Mouse (Mus musculus) embryonic facial prominence, embryonic 12.5 days (tissue): Measurements from ENCODE around the gene Rnf126. TPM values are rescaled to one million over a fixed set of nuclear protein-coding genes. Genes with fewer than 3 reads are reported as not detected.
"Not testable (repeated sequence)": the region's sequence is repeated elsewhere in the genome, so short reads cannot be mapped to it uniquely, and the experiment has no call there.

Experiments used
- ATAC-seq: fragments of 200-750 bp; cut with Nextera tagmentation; 2 replicates; pipeline ENCODE4 v1.8.0; 2017; ENCODE audit not compliant: insufficient number of reproducible peaks, insufficient read depth, low FRiP score, low TSS enrichment
- H3K27ac ChIP-seq: fragments of 300-500 bp; sonication (generic); 2 replicates; pipeline ENCODE4 v1.5.1; 2016; ENCODE audit warnings: mild to moderate bottlenecking
- H3K27me3 ChIP-seq: fragments of 300-500 bp; sonication (generic); 2 replicates; pipeline ENCODE4 v1.6.1; 2016; ENCODE audit warnings: mild to moderate bottlenecking, moderate library complexity
- H3K36me3 ChIP-seq: fragments of 300-500 bp; sonication (generic); 2 replicates; pipeline ENCODE4 v1.6.1; 2016; ENCODE audit warnings: mild to moderate bottlenecking
- H3K4me1 ChIP-seq: fragments of 300-500 bp; sonication (generic); 2 replicates; pipeline ENCODE4 v1.6.1; 2016
- H3K4me2 ChIP-seq: fragments of 300-500 bp; sonication (generic); replicated peaks from 2 replicates; pipeline ENCODE4 v1.6.1; 2016; ENCODE audit warnings: mild to moderate bottlenecking, moderate library complexity
- H3K4me3 ChIP-seq: fragments of 300-500 bp; sonication (generic); 2 replicates; pipeline ENCODE4 v1.5.1; 2016; ENCODE audit warnings: mild to moderate bottlenecking
- H3K9ac ChIP-seq: fragments of 300-500 bp; sonication (generic); 2 replicates; pipeline ENCODE4 v1.6.1; 2016; ENCODE audit warnings: mild to moderate bottlenecking, moderate library complexity
- H3K9me3 ChIP-seq: fragments of 300-500 bp; sonication (generic); 2 replicates; pipeline ENCODE4 v1.6.1; 2016; ENCODE audit warnings: mild to moderate bottlenecking, moderate library complexity
- WGBS: fragments of 180-500 bp; shearing (Covaris S2); methylation state at CpG from one replicate; pipeline ENCODE4 v1.1.7; 2016; 5-methylcytosine and 5-hydroxymethylcytosine counted together
- polyA plus RNA-seq: library from polyadenylated mRNA; unstranded; fragments of >200 nt; fragmentation: Nextera tagmentation; extraction: Ambion mirVana; gene quantifications from 2 replicates; pipeline ENCODE4 v1.2.1, GENCODE M21; 2016

Rnf126 gene
- polyA plus RNA-seq, 1 experiment from 2014 or later: 109 TPM

DNA sequence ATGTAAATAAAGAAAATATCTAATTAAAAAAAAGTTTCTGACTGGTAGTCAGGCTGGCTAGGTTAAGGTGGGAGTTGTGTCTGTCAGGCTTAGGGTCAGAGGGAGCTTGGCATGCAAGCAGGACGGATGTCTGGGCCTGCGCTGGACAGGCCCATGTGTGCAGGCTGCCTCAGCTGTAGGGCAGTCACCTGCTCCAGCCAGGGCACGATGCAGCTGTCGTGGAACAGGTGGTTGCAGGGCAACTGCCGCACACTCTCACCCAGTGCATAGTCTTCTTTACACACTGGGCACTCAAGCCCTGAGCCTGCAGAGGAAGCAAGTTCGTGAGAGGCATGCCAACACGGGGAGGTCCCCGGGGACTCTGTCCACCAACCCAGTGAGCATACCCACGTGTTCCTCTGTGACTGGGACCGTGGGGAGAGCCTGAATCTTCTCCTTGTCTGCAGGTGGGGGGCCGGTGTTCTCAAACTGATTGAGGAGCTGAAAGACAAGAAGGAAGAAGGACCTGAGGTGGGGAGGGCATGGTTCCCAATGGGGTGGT is 6.1 kb downstream of the Rnf126 start:
- H3K4me2 ChIP-seq: no peak overlapping the region
- no peak overlapping the region for H3K4me3 ChIP-seq
- peaks cover 15% of the 10 kb centered on the region for H3K4me1 ChIP-seq
- WGBS: 84% methylated on average over 11 of the region's 11 CpGs
- H3K9ac ChIP-seq: no peak overlapping the region
- no peaks in the 10 kb centered on the region for H3K27me3 ChIP-seq
- peaks cover 66% of the 10 kb centered on the region for H3K36me3 ChIP-seq
- no peak overlapping the region for H3K27ac ChIP-seq
- no peaks in the 10 kb centered on the region for H3K9me3 ChIP-seq
- ATAC-seq: 0 out of 2 replicates have a peak, but pooled peaks have one; percentile 36

GRCm38 (mm10) chr10:79759675-79760074 is 7.1 kb downstream of the Rnf126 start:
- Histone ChIP-seq H3K36me3 (peaks cover 66% of the 10 kb centered on the region), H3K4me1 (peaks cover 15% of the 10 kb centered on the region)
- H3K4me2 ChIP-seq, H3K9me3 ChIP-seq, H3K27me3 ChIP-seq, H3K27ac ChIP-seq, ATAC-seq, H3K4me3 ChIP-seq, H3K9ac ChIP-seq: not testable (repeated sequence)
- 90% methylated on average over 1 of the region's 1 CpGs for WGBS

DNA sequence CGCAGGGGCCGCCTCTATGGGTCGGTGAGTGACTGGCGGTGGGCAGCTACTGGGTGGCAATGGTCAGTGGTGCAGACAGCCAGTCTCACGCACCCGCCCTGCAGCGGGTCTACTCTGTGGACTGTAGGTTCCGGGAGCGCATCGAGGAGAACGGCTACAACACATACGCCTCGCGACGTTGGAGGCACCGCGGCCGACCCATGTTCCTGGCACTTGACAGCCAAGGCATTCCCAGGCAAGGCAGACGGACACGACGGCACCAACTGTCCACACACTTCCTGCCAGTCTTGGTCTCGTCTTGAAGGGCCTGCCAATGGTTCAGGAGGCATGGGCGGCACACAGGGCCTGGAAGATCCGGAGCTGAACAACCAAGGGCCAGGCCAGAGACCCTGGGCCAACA is 10.1 kb downstream of the Rnf126 start:
- H3K36me3 ChIP-seq: peaks cover 55% of the 10 kb centered on the region
- no peak for ATAC-seq
- WGBS: 89% methylated on average over 24 of the region's 24 CpGs

DNA sequence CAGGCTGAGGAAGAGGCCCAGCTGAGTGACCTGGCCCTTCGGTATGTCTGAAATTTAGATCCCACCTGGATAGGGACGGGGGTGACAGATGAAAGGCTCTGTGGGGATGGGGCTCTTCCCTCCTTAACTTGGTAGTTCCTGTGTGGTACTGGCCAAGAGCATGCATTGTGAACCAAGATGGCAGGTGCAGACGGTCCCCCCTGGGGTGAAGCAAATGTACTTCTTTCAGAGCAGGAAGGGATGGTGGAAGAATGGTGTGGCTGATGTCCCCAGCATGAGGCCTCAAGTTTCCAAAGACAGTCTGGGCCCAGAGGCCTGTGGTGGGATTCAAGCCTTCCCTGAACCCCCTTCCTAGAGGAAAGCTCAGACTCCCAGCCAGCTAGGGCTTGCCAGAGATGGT is 10.9 kb downstream of the Rnf126 start:
- no peak overlapping the region for H3K9ac ChIP-seq
- no peak for ATAC-seq
- WGBS: 78% methylated on average over 3 of the region's 3 CpGs
- no peak overlapping the region for H3K27ac ChIP-seq
- H3K4me2 ChIP-seq: no peak overlapping the region
- H3K9me3 ChIP-seq: no peaks in the 10 kb centered on the region
- peaks cover 47% of the 10 kb centered on the region for H3K36me3 ChIP-seq
- H3K27me3 ChIP-seq: no peaks in the 10 kb centered on the region
- H3K4me3 ChIP-seq: no peak overlapping the region
- peaks cover 10% of the 10 kb centered on the region for H3K4me1 ChIP-seq

More for the DNA sequence above, 10.1 kb downstream of the Rnf126 start:
- no peak overlapping the region for H3K9ac ChIP-seq
- no peak overlapping the region for H3K4me3 ChIP-seq
- H3K9me3 ChIP-seq: no peaks in the 10 kb centered on the region
- H3K27ac ChIP-seq: no peak overlapping the region
- H3K4me1 ChIP-seq: peaks cover 10% of the 10 kb centered on the region
- H3K27me3 ChIP-seq: no peaks in the 10 kb centered on the region
- H3K4me2 ChIP-seq: no peak overlapping the region

DNA sequence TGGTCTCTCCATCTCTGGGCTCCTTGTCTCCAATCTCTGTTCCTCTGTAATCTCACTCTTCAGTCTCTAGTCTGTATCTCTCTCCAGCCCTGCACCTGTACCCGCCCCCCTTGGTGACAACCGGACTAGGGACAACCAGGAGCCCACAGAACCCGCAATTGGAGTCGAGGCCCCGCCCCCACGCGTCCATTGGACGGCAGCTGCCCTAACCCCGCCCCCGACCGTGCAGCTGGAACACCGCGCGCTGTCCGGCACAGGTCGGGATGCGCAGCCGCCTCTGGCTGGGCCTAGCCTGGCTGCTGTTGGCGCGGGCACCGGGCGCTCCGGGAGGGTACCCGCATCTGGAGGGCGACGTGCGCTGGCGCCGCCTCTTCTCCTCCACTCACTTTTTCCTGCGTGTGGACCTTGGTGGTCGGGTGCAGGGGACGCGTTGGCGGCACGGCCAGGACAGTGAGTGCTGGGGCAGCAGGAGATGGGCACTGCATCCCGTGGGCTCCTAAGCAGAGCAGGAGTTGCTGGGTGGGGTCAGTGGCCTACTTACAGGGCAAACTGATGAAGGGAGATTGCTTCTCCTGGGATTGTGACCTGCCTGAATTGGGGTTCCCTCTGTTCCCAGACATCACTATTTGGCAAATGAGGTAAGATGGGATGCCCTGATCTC is 11.8 kb downstream of the Rnf126 start, which contains the start of gene Fgf22:
TSS of gene Fgf22 (plus strand) at position 221 of the 661 bp plus-strand sequence.
- no peak within 1 kb of the TSS for H3K27ac ChIP-seq
- 1% methylated on average over 33 of the region's 36 CpGs for WGBS
- H3K4me2 ChIP-seq: peak within 1 kb of the TSS; percentile 69

DNA sequence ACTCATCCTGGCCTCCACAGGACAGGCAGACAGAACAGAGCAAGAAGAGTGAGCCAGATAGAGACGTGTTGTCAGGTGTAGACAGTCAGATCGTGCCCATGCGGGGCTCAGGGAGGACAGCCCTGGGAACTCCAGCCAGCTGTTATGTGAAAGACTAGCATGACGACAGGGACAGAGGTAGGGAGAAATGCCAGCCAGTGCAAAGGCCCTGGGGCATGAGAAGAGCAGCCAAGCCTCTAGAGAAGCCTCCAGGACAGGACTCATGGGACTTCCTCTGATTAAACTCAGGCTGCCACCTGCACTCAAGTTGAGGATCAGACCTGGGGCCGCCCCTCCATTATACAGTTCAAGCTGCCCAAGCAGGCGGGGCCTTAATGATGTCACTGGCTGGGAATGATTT is 18.3 kb downstream of the Rnf126 start:
- H3K36me3 ChIP-seq: peaks cover 11% of the 10 kb centered on the region
- no peak for ATAC-seq
- WGBS: 76% methylated on average over 6 of the region's 6 CpGs
- peaks cover 6% of the 10 kb centered on the region for H3K4me1 ChIP-seq
- no peak overlapping the region for H3K4me3 ChIP-seq
- H3K4me2 ChIP-seq: no peak overlapping the region
- H3K27me3 ChIP-seq: no peaks in the 10 kb centered on the region
- H3K9ac ChIP-seq: no peak overlapping the region
- H3K27ac ChIP-seq: no peak overlapping the region
- H3K9me3 ChIP-seq: no peaks in the 10 kb centered on the region

More for the DNA sequence above, 11.8 kb downstream of the Rnf126 start, which contains the start of gene Fgf22:
- Histone ChIP-seq H3K36me3 (peaks cover 38% of the 10 kb centered on the region), H3K9ac (peak within 1 kb of the TSS; percentile 46), H3K4me3 (peak within 1 kb of the TSS; percentile 33), H3K9me3 (no peaks in the 10 kb centered on the region), H3K4me1 (peaks cover 10% of the 10 kb centered on the region), H3K27me3 (no peaks in the 10 kb centered on the region)
- ATAC-seq: peak; percentile 85

- H3K36me3 ChIP-seq: peaks cover 27% of the 10 kb centered on the region
- peak; percentile 54 for ATAC-seq
- H3K9ac ChIP-seq: no peak overlapping the region
- no peaks in the 10 kb centered on the region for H3K27me3 ChIP-seq
- H3K27ac ChIP-seq: no peak overlapping the region
- no peaks in the 10 kb centered on the region for H3K9me3 ChIP-seq
- H3K4me2 ChIP-seq: peak overlapping the region; percentile 40
- 24% methylated on average over 6 of the region's 6 CpGs for WGBS
- H3K4me3 ChIP-seq: peak overlapping the region; percentile 6; the same call in 1 of the 2 replicates
- H3K4me1 ChIP-seq: peaks cover 6% of the 10 kb centered on the region
Observed at GRCm38 (mm10) chr10:79746774-79747151, 20.0 kb downstream of the Rnf126 start.

DNA sequence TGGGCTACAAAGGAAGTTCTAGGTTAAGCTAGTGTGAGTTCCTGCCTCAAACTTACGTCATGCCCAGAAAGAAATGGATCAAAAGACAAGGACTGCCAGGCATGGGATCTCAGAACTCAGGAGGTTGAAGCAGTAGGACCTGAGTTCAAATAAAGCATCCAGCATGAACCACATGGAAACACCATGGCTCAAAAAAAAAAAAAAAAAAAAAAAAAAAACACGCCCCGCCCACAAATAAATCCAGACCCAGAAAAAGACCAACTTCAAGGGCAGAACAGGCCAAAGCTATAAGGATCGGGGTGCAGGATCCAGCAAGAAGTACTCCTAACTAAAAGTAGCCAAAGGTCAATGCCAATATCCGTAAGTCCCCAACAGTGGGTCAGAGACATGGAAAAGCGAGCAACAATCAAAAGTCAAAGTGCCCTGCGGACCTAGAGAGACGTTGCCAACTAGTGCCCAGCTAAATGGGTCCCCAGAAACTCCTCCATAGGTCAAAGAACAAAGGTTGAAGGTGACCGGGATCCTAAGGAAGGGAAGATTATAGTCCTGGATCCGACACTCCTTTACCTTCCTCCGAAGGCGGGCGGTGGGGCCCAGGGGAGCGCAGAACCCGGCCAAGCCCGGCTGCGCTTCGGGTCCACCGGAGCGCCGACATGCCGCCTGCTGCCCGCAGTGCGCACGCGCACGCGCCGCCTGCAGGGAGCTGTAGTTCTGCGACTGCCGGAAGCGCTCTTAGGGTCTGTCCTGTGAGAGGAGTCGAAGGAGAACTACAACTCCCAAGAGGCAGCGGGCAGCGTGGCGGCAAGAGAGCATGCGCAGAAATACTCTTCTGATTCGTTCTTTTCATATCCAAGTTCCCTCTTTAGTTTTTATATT is 20.6 kb downstream of the Rnf126 start, which contains the start of gene Polrmt:
TSS of gene Polrmt (minus strand) at position 684 of the 876 bp plus-strand sequence.
- H3K27ac ChIP-seq: no peak within 1 kb of the TSS
- H3K9me3 ChIP-seq: peaks cover 3% of the 10 kb centered on the region; the same call in 1 of the 2 replicates
- peak within 1 kb of the TSS; percentile 58 for H3K4me2 ChIP-seq
- peaks cover 6% of the 10 kb centered on the region for H3K4me1 ChIP-seq
- 3% methylated on average over 38 of the region's 38 CpGs for WGBS
- peak within 1 kb of the TSS; percentile 53 for H3K9ac ChIP-seq
- peaks cover 34% of the 10 kb centered on the region for H3K36me3 ChIP-seq
- ATAC-seq: peak; percentile 92
- H3K27me3 ChIP-seq: no peaks in the 10 kb centered on the region
- peak within 1 kb of the TSS; percentile 58 for H3K4me3 ChIP-seq

- no peak overlapping the region for H3K27ac ChIP-seq
- peaks cover 10% of the 10 kb centered on the region for H3K9me3 ChIP-seq
- H3K4me3 ChIP-seq: peak overlapping the region; percentile 58
- 93% methylated on average over 3 of the region's 3 CpGs for WGBS
- peak overlapping the region; percentile 58 for H3K4me2 ChIP-seq
- no peak for ATAC-seq
- peak overlapping the region; percentile 27; the same call in 1 of the 2 replicates for H3K9ac ChIP-seq
- peaks cover 41% of the 10 kb centered on the region for H3K36me3 ChIP-seq
- H3K27me3 ChIP-seq: no peaks in the 10 kb centered on the region
- peaks cover 6% of the 10 kb centered on the region for H3K4me1 ChIP-seq
Observed at GRCm38 (mm10) chr10:79745411-79745810, 21.3 kb downstream of the Rnf126 start.

DNA sequence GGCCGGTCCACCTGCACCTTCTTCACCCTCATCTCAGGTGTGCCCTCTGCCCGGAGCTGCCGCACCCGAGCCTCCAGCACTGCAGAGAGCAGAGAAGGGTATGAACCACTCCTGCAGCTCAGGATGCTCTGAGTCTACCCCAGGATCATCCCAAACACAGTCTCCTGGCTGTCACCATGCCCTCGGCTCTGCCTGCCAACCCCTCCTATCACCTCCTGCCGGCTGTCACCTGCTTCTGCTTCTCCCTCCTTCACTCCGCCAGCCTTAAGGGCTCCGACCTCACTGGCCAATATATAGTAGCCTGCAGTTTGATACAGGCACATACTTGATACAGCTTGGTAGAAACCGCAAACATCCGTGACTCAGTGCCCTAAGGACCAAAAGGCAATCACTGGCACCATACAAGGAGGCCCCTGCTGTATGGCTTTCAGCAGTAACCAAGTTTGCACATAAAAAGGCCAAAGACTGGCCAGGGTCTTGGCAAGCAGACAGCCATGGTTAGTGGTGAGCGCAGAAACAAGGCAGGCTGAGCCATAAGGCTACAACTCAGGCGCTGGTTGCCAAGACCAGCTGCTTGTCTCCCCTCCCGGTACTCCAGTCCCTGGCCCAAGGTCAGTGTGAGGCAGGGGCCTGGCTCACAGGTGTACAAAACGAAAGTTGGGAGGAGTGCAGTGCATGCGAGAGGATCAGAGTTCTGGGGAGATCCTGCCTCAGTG is 22.9 kb downstream of the Rnf126 start:
- Histone ChIP-seq H3K9ac (no peak overlapping the region), H3K27ac (no peak overlapping the region), H3K9me3 (peaks cover 26% of the 10 kb centered on the region), H3K27me3 (no peaks in the 10 kb centered on the region), H3K4me2 (no peak overlapping the region), H3K36me3 (peaks cover 57% of the 10 kb centered on the region), H3K4me3 (no peak overlapping the region), H3K4me1 (peaks cover 6% of the 10 kb centered on the region)
- WGBS: 91% methylated on average over 15 of the region's 15 CpGs
- no peak for ATAC-seq

GRCm38 (mm10) chr10:79743161-79743560 is 23.6 kb downstream of the Rnf126 start:
- Histone ChIP-seq H3K36me3 (peaks cover 63% of the 10 kb centered on the region), H3K4me1 (peaks cover 6% of the 10 kb centered on the region), H3K9ac (no peak overlapping the region), H3K4me2 (no peak overlapping the region), H3K27ac (no peak overlapping the region), H3K27me3 (no peaks in the 10 kb centered on the region), H3K4me3 (no peak overlapping the region), H3K9me3 (peaks cover 33% of the 10 kb centered on the region)
- no peak for ATAC-seq
- 90% methylated on average over 11 of the region's 11 CpGs for WGBS
